Mouse (Mus musculus): ENCODE results near the gene Atg4b. TPM values are rescaled to one million over a fixed set of nuclear protein-coding genes. Genes with fewer than 3 reads are reported as not detected.

The Atg4b gene
- polyA plus RNA-seq, 1 experiment from 2014 or later, result 81.7 TPM

- ATAC-seq (ENCODE audit: low read depth) (no peak), DNase-seq (ENCODE audit: low spot score) (no peak)
- Histone ChIP-seq H3K27me3 (replicated peaks; ENCODE audit: control insufficient read depth, insufficient read depth, low read length) (no peaks in the 10 kb centered on the region), H3K9me3 (ENCODE audit: control insufficient read depth, low read length) (no peaks in the 10 kb centered on the region), H3K27ac (replicated peaks; ENCODE audit: low read depth, low read length) (no peak overlapping the region), H3K9ac (ENCODE audit: low read depth, low read length) (no peak overlapping the region), H3K36me3 (ENCODE audit: control insufficient read depth, insufficient read depth, low read length) (peaks cover 29% of the 10 kb centered on the region), H3K4me3 (ENCODE audit: low read depth, low read length) (no peak overlapping the region), H3K4me1 (ENCODE audit: control insufficient read depth, insufficient read depth, low read length) (no peaks in the 10 kb centered on the region), H3K4me2 (ENCODE audit: low read depth, low read length) (no peak overlapping the region)
- 88% methylated on average over 5 of the region's 5 CpGs for WGBS
Observed at GRCm38 (mm10) chr1:93746179-93746578, 5.1 kb upstream of the Atg4b start.

GRCm38 (mm10) chr1:93748539-93748938 is 2.8 kb upstream of the Atg4b start:
- no peak for ATAC-seq (ENCODE audit: low read depth)
- Histone ChIP-seq H3K4me3 (ENCODE audit: low read depth, low read length) (no peak overlapping the region), H3K9ac (ENCODE audit: low read depth, low read length) (no peak overlapping the region), H3K36me3 (ENCODE audit: control insufficient read depth, insufficient read depth, low read length) (peaks cover 24% of the 10 kb centered on the region), H3K27ac (replicated peaks; ENCODE audit: low read depth, low read length) (no peak overlapping the region), H3K4me1 (ENCODE audit: control insufficient read depth, insufficient read depth, low read length) (peaks cover 4% of the 10 kb centered on the region; the same call in 1 of the 2 replicates), H3K9me3 (ENCODE audit: control insufficient read depth, low read length) (no peaks in the 10 kb centered on the region), H3K4me2 (ENCODE audit: low read depth, low read length) (no peak overlapping the region), H3K27me3 (replicated peaks; ENCODE audit: control insufficient read depth, insufficient read depth, low read length) (no peaks in the 10 kb centered on the region)
- no peak for DNase-seq (ENCODE audit: low spot score)
- 96% methylated on average over 1 of the region's 1 CpGs for WGBS

GRCm38 (mm10) chr1:93753911-93754572 is 2.7 kb downstream of the Atg4b start:
- H3K9ac ChIP-seq (ENCODE audit: low read depth, low read length), result peak overlapping the region; percentile 91
- H3K4me3 ChIP-seq (ENCODE audit: low read depth, low read length), result peak overlapping the region; percentile 95
- WGBS, result 0% methylated on average over 18 of the region's 59 CpGs
- H3K4me1 ChIP-seq (ENCODE audit: control insufficient read depth, insufficient read depth, low read length), result peaks cover 11% of the 10 kb centered on the region; the same call in 1 of the 2 replicates
- DNase-seq (ENCODE audit: low spot score) (peak; percentile 26), ATAC-seq (ENCODE audit: low read depth) (peak; percentile 19)
- H3K36me3 ChIP-seq (ENCODE audit: control insufficient read depth, insufficient read depth, low read length), result peaks cover 16% of the 10 kb centered on the region
- peak overlapping the region; percentile 85 for H3K27ac ChIP-seq (replicated peaks; ENCODE audit: low read depth, low read length)
- peak overlapping the region; percentile 82 for H3K4me2 ChIP-seq (ENCODE audit: low read depth, low read length)
- no peaks in the 10 kb centered on the region for H3K9me3 ChIP-seq (ENCODE audit: control insufficient read depth, low read length)
- H3K27me3 ChIP-seq (replicated peaks; ENCODE audit: control insufficient read depth, insufficient read depth, low read length), result no peaks in the 10 kb centered on the region

- H3K36me3 ChIP-seq (ENCODE audit: control insufficient read depth, insufficient read depth, low read length), result peaks cover 9% of the 10 kb centered on the region
- ATAC-seq (ENCODE audit: low read depth) (peak; percentile 95), DNase-seq (ENCODE audit: low spot score) (peak; percentile 95)
- under 1% methylated on average over 44 of the region's 121 CpGs for WGBS
- H3K9me3 ChIP-seq (ENCODE audit: control insufficient read depth, low read length), result no peaks in the 10 kb centered on the region
- H3K9ac ChIP-seq (ENCODE audit: low read depth, low read length), result peak within 1 kb of the TSS; percentile 91
- peak within 1 kb of the TSS; percentile 82 for H3K4me2 ChIP-seq (ENCODE audit: low read depth, low read length)
- no peaks in the 10 kb centered on the region for H3K27me3 ChIP-seq (replicated peaks; ENCODE audit: control insufficient read depth, insufficient read depth, low read length)
- peaks cover 11% of the 10 kb centered on the region; the same call in 1 of the 2 replicates for H3K4me1 ChIP-seq (ENCODE audit: control insufficient read depth, insufficient read depth, low read length)
- H3K4me3 ChIP-seq (ENCODE audit: low read depth, low read length), result peak within 1 kb of the TSS; percentile 95
- H3K27ac ChIP-seq (replicated peaks; ENCODE audit: low read depth, low read length), result peak within 1 kb of the TSS; percentile 85
Observed at GRCm38 (mm10) chr1:93754573-93755290, 3.4 kb downstream of the Atg4b start, which contains the start of gene Thap4. Gene Thap4 (minus strand): TSS chr1:93754864.

- ATAC-seq (ENCODE audit: low read depth), result no peak
- peak overlapping the region; percentile 82 for H3K4me2 ChIP-seq (ENCODE audit: low read depth, low read length)
- 2% methylated on average over 10 of the region's 13 CpGs for WGBS
Observed at GRCm38 (mm10) chr1:93755291-93755610, 4.0 kb downstream of the Atg4b start.

GRCm38 (mm10) chr1:93755618-93756017 is 4.3 kb downstream of the Atg4b start:
- Histone ChIP-seq H3K9ac (ENCODE audit: low read depth, low read length) (peak overlapping the region; percentile 91), H3K4me2 (ENCODE audit: low read depth, low read length) (peak overlapping the region; percentile 82), H3K27me3 (replicated peaks; ENCODE audit: control insufficient read depth, insufficient read depth, low read length) (no peaks in the 10 kb centered on the region), H3K4me1 (ENCODE audit: control insufficient read depth, insufficient read depth, low read length) (peaks cover 11% of the 10 kb centered on the region; the same call in 1 of the 2 replicates), H3K9me3 (ENCODE audit: control insufficient read depth, low read length) (no peaks in the 10 kb centered on the region), H3K36me3 (ENCODE audit: control insufficient read depth, insufficient read depth, low read length) (peaks cover under 1% of the 10 kb centered on the region; the same call in 1 of the 2 replicates), H3K27ac (replicated peaks; ENCODE audit: low read depth, low read length) (no peak overlapping the region), H3K4me3 (ENCODE audit: low read depth, low read length) (peak overlapping the region; percentile 95)
- DNase-seq (ENCODE audit: low spot score) (no peak), ATAC-seq (ENCODE audit: low read depth) (no peak)
- 26% methylated on average over 7 of the region's 7 CpGs for WGBS

More at GRCm38 (mm10) chr1:93755291-93755610, 4.0 kb downstream of the Atg4b start:
- H3K9me3 ChIP-seq (ENCODE audit: control insufficient read depth, low read length), result no peaks in the 10 kb centered on the region
- H3K27me3 ChIP-seq (replicated peaks; ENCODE audit: control insufficient read depth, insufficient read depth, low read length), result no peaks in the 10 kb centered on the region
- peak overlapping the region; percentile 85 for H3K27ac ChIP-seq (replicated peaks; ENCODE audit: low read depth, low read length)
- peaks cover 4% of the 10 kb centered on the region for H3K36me3 ChIP-seq (ENCODE audit: control insufficient read depth, insufficient read depth, low read length)
- no peak for DNase-seq (ENCODE audit: low spot score)
- H3K9ac ChIP-seq (ENCODE audit: low read depth, low read length), result peak overlapping the region; percentile 91
- H3K4me1 ChIP-seq (ENCODE audit: control insufficient read depth, insufficient read depth, low read length), result peaks cover 11% of the 10 kb centered on the region; the same call in 1 of the 2 replicates
- peak overlapping the region; percentile 95 for H3K4me3 ChIP-seq (ENCODE audit: low read depth, low read length)

- ATAC-seq (ENCODE audit: low read depth), result no peak
- DNase-seq (ENCODE audit: low spot score), result no peak
- H3K36me3 ChIP-seq (ENCODE audit: control insufficient read depth, insufficient read depth, low read length), result no peaks in the 10 kb centered on the region
- no peak overlapping the region for H3K4me3 ChIP-seq (ENCODE audit: low read depth, low read length)
- no peaks in the 10 kb centered on the region for H3K27me3 ChIP-seq (replicated peaks; ENCODE audit: control insufficient read depth, insufficient read depth, low read length)
- H3K9ac ChIP-seq (ENCODE audit: low read depth, low read length), result no peak overlapping the region
- peaks cover 11% of the 10 kb centered on the region; the same call in 1 of the 2 replicates for H3K4me1 ChIP-seq (ENCODE audit: control insufficient read depth, insufficient read depth, low read length)
- no peak overlapping the region for H3K27ac ChIP-seq (replicated peaks; ENCODE audit: low read depth, low read length)
- peak overlapping the region; percentile 82; the same call in 1 of the 2 replicates for H3K4me2 ChIP-seq (ENCODE audit: low read depth, low read length)
- no peaks in the 10 kb centered on the region for H3K9me3 ChIP-seq (ENCODE audit: control insufficient read depth, low read length)
Observed at GRCm38 (mm10) chr1:93756154-93756553, 4.9 kb downstream of the Atg4b start.

GRCm38 (mm10) chr1:93760076-93760475 is 8.8 kb downstream of the Atg4b start:
- Histone ChIP-seq H3K4me1 (ENCODE audit: control insufficient read depth, insufficient read depth, low read length) (peaks cover 6% of the 10 kb centered on the region; the same call in 1 of the 2 replicates), H3K36me3 (ENCODE audit: control insufficient read depth, insufficient read depth, low read length) (no peaks in the 10 kb centered on the region), H3K27ac (replicated peaks; ENCODE audit: low read depth, low read length) (no peak overlapping the region), H3K9ac (ENCODE audit: low read depth, low read length) (no peak overlapping the region), H3K4me3 (ENCODE audit: low read depth, low read length) (no peak overlapping the region), H3K9me3 (ENCODE audit: control insufficient read depth, low read length) (no peaks in the 10 kb centered on the region), H3K4me2 (ENCODE audit: low read depth, low read length) (no peak overlapping the region), H3K27me3 (replicated peaks; ENCODE audit: control insufficient read depth, insufficient read depth, low read length) (no peaks in the 10 kb centered on the region)
- ATAC-seq (ENCODE audit: low read depth), result no peak
- no peak for DNase-seq (ENCODE audit: low spot score)
- WGBS, result 100% methylated on average over 1 of the region's 1 CpGs

All from embryonic facial prominence, embryonic 14.5 days (tissue).